Mouse (Mus musculus) layer of hippocampus, postnatal 10 days (tissue): ENCODE measurements at regions not wholly inside any gene's neighbourhood (a gene's known extent, or its start where the extent isn't known, plus 50 kb on each side); places are given as distances from the start of the nearest gene placed in this dataset.

Source experiments
- DNase-seq, 2 experiments: peaks; one replicate each; pipeline ENCODE4 v3.0.0; 2021; ENCODE audit warnings: low spot score in 2 of 2

- no peak for DNase-seq
Observed at GRCm38 (mm10) chr10:37079535-37079934, 59.2 kb downstream of the Marcks start.

- DNase-seq: peak; percentile 38 to 51
Observed at GRCm38 (mm10) chr10:37078439-37078838, 60.3 kb downstream of the Marcks start.

- no peak for DNase-seq
Observed at GRCm38 (mm10) chr10:37077741-37078140, 61.0 kb downstream of the Marcks start.

- DNase-seq: peak; percentile 55 to 72
Observed at GRCm38 (mm10) chr10:37072834-37073233, 65.9 kb downstream of the Marcks start.

- no peak for DNase-seq
Observed at GRCm38 (mm10) chr10:37072061-37072460, 66.7 kb downstream of the Marcks start.

GRCm38 (mm10) chr10:37071420-37071819 lies 67.3 kb downstream of the Marcks start:
- DNase-seq: no peak
